Mouse (Mus musculus): ENCODE measurements around the gene Gm8926. TPM values are rescaled to one million over a fixed set of nuclear protein-coding genes. Genes with fewer than 3 reads are reported as not detected.
"Not testable (repeated sequence)": the region's sequence is repeated elsewhere in the genome, so short reads cannot be mapped to it uniquely, and the experiment has no call there.

Gene Gm8926
- total RNA-seq (2021), result not detected

DNA sequence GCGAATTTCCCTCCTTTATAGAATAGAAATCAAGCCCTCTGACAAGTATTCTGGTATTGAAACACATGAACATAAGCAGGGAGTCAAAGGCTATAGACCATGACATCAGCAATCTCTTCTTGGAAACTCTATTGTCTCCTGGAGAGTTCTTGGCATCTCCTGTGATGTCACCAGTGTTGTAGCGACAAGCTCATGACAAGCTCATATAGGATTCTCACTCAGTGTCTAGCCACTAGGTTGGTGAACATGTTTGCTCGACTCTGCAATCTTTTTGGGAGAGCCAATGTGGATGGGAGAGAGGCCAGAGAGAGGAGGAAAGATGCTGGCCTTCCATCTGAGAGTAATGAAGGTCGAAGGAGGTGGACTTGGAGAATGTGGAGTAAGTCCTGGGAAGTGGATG lies at the start of gene Gm8926:
Gene Gm8926 (plus strand): TSS at position 301 of the 400 bp plus-strand sequence.
- DNase-seq (ENCODE audit: extremely low spot score in 1 of 2, low spot score in 1 of 2), result not testable (repeated sequence)

Other genes starting within 250 kb of the Gm8926 start
- not detected for gene Gm6460, start 175.6 kb upstream of the Gm8926 start, total RNA-seq (2021)
- gene Gm8922, start 88.6 kb upstream of the Gm8926 start, total RNA-seq (2021), result not detected
- gene Gm6465, start 75.0 kb downstream of the Gm8926 start, total RNA-seq (2021), result not detected
- gene 4933402N22Rik, start 147.5 kb downstream of the Gm8926 start, total RNA-seq (2021), result not detected

All from layer of hippocampus, postnatal 25 days (tissue).